Mouse (Mus musculus): ENCODE results near the gene Arhgdig.

The Arhgdig gene

DNA sequence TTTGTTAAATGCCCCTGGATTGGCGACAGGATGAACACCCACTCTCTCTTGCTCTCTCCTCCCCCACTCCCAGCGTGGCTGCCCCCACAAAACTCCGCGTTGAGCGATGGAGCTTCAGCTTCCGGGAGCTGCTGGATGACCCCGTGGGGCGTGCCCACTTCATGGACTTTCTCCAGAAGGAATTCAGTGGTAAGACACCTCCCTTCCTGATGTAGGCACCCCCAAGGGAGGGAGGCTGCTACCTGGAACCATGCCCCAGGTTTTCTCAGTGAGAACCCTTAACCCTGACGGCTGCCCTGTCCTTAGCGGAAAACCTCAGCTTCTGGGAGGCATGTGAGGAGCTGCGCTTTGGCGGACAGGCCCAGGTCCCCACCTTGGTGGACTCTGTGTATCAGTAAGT is at the start of gene Arhgdig:
Gene Arhgdig (minus strand): TSS at position 101 of the 400 bp plus-strand sequence.
- DNase-seq (ENCODE audit: low spot score): no peak

DNA sequence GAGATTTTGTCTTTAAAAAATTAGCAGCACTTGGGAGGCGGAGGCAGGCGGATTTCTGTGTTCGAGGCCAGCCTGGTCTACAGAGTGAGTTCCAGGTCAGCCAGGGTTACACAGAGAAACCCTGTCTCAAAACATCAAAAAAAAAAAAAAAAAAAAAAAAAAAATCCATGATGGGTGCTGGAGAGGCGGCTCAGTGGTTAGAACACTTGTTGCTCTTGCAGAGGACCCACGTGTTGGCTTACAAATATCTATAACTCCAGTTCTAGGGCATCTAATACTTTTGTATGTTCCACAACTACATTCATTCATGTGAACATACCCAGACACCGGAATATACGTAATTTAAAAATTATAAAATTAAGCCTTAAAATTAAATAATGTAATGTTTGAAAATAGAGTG is 47.7 kb upstream of the Arhgdig start:
- no peak for DNase-seq (ENCODE audit: low spot score)

DNA sequence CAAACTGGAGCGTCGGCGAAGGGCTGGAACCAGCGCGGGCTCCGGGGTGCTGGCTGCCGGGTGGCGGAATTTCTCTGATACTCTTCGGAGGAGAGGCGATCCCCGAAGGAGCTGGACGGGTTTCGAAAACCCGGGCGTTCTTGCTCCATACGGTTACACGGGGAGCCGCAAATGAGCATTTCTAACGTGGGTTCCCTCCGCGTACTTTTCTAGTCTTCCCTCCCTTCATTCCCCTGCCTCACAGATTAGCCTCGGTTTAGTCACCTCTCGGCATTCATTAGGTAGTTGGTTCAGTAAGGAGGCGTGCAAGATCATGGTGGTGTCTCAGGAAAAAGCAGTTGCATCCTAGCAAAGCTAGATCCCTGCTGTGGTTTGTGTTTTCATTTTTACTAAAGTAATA is 45.8 kb upstream of the Arhgdig start:
- DNase-seq (ENCODE audit: low spot score): no peak

DNA sequence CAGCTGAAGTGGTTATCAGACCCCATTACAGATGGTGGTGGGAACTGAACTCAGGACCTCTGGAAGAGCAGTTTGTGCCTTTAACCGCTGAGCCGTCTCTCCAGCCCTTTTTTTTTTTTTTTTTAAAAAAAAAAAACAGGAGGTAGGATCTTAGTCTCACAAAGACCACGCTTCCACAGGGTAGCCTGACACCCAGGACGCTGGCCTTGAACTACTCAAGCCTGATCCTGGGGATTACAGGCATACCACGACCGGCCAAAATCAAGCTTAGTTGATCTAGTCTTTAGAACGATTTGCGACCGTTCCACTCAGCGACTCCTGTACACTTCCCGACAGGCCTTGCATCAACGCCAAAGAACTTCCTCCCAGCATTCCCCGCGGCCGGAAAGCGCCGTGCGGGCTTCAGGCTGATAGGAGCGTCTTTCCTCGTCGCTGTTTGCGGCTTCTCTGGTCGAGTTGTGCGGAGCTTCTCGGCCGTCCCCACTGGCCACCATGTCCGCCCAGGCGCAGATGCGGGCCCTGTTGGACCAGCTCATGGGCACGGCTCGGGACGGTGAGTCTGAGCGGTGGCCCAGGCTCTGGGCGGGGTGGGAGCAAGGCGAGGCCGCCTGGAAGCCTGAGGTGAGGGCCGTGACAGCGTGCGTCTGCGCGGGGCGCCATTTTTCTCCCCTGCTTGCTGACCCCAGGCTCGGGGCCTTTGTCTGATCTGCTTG is 45.1 kb upstream of the Arhgdig start, which contains the start of gene Luc7l:
Gene Luc7l (plus strand): TSS at position 358 of the 713 bp plus-strand sequence.
- peak; percentile 94 for DNase-seq (ENCODE audit: low spot score)

DNA sequence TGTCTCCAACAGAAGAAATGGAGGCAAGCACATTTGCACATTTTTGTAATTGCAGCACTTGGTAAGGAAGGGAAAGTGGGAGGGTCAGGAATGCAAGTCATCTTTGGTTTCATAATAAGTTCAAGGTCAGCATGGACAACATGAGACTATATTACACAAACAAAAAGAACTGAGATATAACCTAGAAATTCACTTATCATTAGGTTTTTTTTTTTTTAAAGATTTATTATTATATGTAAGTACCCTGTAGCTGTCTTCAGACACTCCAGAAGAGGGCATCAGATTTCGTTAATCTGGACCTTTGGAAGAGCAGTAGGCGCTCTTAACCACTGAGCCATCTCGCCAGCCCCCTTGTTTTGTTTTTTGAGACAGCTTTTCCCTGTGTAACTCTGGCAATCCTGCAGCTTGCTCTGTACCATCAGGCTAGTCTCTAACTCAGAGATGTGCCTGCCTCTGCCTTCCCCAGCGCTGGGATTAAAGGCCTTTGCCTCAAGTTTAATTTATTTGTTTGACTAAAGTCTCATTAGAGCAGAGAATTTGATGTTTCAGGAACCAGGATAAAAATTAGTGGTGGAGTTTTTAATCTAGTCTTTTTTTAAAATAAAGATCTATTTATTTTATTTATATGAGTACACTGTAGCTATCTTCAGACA is 44.4 kb upstream of the Arhgdig start:
- DNase-seq (ENCODE audit: low spot score): no peak

DNA sequence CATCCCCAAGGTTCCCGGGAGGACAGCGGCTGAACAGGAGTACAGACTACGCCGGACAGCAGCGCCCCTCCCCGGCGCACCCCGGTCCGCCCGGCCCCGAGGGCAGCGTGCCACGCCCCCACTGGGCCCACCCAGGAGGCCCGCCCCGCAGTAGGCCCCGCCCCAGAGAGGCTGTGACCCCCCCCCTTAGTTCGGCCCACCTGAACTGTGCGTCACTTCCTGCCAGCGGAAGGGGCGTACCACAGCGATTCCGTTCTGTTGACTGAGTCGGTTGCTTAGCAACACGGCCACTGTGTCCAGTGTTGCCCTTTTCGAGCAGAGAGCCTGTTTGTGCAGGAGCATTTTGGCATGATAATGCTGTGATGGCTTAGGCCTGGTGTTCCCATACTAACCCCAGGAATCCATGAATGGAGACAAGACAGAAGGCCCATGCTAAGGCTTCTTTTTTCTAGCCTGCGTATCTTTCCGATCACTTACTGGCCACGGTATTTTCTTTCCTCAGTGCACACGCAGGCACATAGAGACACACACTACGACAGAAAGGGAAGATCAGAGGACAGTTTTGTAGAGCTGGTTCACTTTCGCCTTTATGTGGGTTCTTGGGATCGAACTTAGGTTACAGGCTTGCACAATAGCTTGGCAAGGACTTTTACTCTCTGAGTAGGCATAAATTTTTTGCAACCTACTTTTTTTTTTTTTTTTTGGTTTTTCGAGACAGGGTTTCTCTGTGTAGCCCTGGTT is 36.7 kb upstream of the Arhgdig start, which contains the start of gene Fam234a:
Gene Fam234a (minus strand): TSS at position 142 of the 741 bp plus-strand sequence.
- DNase-seq (ENCODE audit: low spot score): peak; percentile 95

DNA sequence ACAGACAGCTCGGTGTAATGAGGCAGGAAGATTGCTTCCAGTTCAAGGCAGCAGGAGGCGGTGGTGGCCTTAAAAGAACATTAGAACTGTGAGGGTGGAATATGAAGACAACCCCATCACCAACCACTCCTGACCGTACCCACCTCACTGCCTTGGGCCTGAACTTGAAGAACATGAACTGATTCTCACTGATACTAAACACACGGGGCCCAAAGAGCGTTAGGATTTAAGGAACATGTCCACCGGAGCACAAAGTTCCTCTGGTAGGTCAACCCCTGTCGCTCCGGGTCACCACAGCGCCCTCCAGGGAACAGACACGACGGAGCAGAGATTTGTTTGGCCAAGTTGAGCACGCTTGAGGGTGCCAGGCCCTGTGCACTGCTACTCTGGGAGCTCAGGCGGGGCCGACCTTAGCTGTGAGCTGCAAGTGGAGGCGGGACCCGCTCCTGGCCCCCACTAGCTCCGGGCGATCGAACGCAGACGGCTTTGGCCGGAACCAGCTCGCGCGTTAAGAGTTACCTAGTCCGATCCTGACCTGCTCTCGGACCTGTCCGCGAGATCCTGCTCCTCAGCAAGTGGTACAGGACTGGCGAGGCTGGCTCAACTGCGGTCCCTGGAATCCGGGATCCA is 36.0 kb upstream of the Arhgdig start:
- DNase-seq (ENCODE audit: low spot score): no peak

DNA sequence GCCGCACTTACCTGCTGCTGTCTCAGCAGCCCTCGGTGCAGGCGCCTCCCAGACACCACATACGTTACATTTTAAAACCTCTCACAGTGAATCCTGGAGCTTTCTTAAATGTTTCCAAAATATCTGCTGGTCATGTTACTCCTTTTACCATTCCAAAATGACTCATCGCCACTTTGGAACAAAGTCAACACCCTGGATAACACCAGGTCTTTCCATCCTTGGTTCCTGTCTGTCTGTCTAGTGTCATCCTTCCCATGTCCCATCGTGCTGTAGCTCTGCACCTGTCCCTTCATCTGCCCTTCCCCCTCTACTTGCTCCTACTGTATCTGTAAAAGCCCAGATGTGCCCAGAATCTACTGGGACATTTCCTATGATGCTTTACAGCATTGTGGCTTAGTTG is 33.4 kb upstream of the Arhgdig start:
- DNase-seq (ENCODE audit: low spot score): no peak

DNA sequence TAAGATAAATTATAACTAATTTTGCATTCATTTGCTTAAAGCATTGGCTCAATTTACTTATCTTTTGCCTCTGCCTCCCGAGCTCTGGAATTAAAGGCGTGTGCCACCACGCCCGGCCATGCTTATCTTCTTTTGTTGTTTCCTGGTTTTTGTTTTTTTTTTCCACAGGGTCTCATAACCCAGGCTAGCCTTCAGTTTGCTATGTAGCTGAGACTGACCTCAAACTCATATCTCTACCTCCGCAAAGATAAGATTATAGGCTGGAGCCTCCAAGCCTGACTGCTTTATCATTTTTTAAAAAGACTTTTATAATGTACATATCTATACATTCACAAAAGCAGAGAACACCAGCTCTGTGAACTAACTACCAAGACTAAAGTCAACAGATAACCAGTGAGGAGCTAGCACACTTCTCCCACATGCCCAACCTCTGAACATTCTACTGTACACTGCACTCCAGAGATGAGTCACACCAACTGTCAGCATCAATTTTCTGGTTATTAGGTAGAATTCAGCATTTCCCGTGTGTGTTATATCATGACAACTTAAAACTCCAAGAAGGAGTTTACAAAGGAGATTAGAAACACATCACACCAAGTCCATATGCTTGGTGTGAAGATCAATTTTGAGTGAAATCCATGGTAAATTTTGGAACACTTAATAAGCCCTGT is 32.7 kb upstream of the Arhgdig start:
- DNase-seq (ENCODE audit: low spot score): no peak

DNA sequence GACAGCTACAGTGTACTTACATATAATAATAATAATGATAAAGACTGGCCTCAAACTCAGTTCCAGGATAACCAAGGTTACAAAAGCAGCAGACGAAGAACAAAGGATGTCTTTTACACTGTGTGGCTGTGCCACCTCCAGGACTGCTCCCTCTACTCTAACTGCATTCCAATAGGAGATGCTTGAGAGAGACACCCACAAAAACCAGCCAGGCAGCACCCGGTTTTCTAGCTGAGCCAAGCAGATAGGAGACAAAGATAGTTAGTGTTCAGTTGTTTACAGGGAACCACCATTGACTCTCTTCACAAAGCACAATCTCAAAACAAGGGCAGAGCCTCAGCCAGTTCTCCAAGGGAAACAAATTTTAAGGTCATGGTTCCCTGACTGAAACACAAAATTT is 32.0 kb upstream of the Arhgdig start:
- no peak for DNase-seq (ENCODE audit: low spot score)

DNA sequence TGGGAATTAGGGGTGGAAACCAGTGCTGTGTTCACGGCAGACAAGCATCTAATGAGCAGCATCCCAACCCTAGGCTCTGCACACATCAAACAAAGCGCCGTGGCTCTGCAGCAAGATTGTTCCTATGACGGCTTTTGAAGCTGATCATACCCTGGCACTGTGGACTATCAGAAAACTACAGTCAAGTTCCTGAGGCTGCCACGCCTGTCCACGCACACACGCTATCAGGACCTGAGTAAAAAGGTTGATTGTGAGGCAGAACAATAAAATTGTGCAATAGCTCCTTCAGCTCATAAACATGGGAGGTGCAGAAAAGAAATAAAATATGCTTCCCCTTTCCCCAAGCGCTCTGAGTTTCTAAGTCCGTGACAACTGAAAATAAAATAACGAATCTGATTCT is 30.1 kb upstream of the Arhgdig start:
- no peak for DNase-seq (ENCODE audit: low spot score)

DNA sequence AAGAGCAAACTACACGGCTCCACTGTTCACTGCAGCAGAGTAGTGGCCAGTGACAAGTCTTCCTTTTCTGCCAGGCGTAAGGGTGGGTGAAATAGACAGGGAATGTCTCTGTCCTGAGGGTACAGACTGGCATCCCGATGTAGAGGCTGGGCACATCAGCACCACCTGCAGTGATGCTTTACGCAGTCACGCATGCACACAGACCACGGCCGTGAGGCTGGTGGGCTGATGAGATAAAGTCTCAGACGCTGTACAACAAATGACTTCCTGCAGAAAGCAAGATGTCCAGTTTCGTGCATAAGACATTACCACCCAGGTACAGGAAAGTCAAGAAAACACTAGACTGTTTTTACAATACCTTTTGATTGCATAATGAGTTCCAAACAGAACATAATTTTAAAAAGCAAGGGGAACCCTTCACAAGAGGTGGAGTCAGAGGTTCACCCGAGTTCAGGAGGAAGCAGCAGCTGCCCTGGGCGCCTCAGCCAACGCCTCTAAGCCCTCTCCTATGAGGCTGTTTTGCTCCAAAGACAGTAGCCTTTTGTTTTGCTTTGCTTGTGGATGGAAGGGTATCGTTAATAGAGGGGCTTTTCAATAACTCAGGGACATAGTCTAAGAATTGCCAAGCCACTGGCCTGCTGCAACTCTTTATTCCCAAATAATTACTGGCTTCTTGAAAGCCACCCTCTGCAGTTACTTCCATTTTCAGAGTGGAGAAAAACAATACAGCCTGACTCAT is 27.7 kb upstream of the Arhgdig start:
- DNase-seq (ENCODE audit: low spot score): no peak

DNA sequence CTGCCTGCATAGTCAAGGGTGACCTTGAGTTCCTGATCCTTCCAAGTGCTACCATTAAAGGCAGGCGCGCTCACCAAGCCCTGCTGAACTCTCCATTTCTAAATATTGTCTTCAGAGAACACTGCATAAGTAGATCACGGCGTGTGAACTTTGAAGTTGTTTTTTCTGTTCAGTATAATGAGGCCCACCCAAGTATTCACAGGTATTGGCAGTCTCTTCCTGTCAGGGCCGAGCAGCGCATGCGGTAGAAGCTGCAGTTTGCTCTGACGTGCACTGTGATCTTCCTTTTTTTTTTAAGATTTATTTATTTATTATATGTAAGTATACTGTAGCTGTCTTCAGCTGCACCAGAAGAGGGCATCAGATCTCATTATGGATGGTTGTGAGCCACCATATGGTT is 26.8 kb upstream of the Arhgdig start:
- no peak for DNase-seq (ENCODE audit: low spot score)

DNA sequence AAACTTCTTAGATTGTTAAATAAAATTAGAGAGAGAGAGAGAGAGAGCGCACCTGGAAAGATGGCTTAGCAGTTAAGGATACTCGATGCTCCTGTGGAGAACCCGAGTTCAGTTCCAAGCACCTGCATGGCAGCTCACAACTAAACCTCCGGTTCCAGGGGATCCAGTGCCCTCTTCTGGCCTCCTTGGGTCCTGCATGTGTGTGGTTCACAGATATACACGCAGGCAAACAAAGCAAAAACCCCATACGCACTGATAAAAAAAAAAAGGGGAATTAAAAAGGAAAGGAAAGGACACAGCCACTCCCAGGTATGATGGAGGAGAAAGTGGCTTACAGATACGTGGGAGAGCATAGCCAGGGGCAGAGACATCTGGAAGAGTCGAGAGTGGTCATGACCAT is 25.3 kb upstream of the Arhgdig start:
- DNase-seq (ENCODE audit: low spot score): no peak

DNA sequence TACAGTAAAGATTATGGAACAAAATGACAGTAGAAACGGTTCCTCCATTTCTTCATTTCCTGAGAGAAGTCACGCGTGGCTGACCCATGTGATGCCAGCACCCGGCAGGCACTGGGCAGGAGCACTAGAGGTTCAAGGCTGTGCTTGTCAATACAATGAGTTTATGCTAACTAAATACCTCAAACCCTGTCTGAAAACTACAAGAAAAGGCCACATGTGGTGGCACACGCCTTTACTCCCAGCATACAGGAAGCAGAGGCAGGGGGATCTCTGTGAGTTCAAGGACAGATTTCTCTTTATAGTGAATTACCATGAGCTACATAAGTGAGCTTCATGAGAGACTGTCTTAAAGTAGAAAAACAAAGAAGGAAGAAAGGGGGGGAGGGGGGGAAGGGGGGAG is 23.6 kb upstream of the Arhgdig start:
- no peak for DNase-seq (ENCODE audit: low spot score)

DNA sequence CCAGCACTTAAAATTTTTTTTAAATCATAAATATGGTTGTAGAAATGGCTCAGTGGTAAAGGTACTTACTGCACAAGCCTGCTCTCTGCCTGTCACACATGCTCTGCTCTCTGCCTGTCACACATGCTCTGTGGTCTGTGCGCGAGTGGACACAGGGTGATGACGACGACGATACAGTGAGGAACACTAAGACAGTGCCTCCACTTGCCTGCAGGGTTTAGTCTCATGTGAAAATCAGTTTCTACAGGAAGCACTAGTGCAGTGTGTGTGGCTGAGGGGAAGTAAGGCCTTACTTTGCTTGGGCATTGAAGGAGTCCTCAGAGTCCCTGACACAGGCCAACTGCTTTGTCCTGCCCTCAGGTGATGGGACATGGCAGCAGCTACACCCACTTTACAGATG is 22.2 kb upstream of the Arhgdig start:
- DNase-seq (ENCODE audit: low spot score): no peak

DNA sequence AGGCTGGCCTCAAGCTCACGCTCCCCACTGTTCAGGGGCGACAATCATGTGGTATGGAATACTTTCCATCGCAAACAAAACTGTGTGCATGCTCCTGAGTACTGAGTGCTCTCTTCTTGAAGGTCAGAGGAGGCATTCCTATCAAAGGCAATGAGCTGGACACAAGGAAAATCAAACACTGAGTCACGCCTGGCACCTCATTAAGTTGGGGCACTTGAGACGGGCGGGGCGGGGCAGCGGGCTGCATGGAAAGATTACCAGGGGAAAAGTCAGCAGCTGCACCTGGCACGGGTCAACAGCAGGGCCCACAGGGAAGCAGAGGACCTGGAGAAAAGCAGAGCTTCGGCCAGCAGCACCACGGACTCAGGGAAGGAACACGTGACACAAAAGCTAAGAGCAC is 17.6 kb upstream of the Arhgdig start:
- no peak for DNase-seq (ENCODE audit: low spot score)

DNA sequence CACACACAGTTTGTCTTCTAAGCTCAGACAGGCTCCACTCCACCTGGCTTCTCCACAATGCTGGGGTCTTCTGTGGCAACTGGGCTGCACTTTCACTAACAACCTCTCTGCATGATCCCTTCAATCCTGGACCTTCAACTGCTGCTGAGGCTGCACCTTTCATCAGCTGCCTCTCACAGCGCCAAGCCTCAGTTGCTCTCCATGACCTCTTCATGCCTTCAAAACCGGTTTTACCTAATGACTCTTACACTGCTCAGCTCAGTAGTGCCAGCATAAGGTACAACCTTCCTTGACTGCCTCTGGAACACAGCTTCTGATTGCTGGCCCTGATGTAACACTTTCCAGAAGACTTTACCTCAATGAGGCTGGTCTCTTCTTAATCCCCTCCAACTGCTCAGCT is 13.9 kb upstream of the Arhgdig start:
- no peak for DNase-seq (ENCODE audit: low spot score)

DNA sequence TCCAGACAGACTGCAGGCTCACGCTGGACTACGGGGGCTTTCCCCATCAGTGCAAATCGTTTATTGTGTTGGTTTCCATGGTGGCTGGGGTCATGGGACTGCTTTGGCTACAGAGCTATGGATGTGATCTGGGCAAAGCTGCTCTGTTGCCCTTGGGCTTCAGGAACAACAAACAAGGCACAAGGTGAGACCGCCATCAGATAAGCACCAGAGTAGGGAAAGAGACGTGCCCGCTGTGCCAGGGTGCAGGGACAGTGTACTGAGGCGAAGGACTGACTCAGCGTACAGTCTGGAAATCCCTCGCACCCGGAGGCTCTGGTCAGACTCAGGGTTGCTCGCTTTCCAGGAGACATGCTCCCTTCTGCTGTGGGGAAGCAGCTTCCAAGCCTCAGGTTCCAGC is 5.1 kb upstream of the Arhgdig start:
- DNase-seq (ENCODE audit: low spot score): no peak

DNA sequence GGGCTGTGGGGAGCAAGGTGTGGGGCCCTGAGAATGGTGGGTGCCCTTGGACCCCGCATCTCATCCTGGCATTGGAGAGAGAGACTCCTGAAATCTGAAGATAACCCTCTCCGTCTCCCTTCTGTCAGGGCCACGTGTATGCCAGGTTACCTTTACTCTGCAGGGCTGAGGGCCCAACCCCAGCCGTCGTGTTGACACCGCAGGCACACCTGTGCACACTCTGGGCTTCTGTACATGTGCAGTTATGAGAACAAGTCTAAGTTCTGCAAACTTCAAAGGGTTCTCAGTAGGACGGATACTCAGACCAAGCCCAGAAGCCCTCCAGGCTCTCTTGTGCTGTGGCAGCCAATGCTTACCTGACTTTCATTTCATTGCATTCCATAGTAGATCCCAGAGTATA is 4.7 kb upstream of the Arhgdig start:
- no peak for DNase-seq (ENCODE audit: low spot score)

DNA sequence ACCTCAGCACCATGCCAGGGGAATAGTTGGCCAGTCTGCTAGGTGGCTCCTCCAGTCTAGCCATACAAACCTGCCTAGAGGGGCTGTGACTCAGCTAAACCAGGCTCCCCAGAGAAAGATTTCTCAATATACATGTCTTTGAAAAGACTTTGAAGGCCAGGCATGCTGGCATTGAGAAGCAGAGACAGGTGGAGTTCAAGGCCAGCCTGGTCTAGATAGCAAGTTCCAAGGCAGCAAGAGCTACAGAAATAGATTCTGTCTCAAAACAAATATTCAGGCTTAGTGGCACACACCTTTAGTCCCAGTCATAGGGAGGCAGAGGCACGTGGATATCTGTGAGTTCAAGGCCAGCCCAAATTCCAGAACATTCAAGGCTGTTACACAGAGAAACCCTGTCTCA is 1.2 kb downstream of the Arhgdig start:
- peak; percentile 58 for DNase-seq (ENCODE audit: low spot score)

All from testis, postnatal 14 days (tissue).